Mouse (Mus musculus): ENCODE data around the gene Gpn3.
A peak's percentile ranks its signal among the peaks of the same experiment; 100 is the strongest.

Gpn3 gene

DNA sequence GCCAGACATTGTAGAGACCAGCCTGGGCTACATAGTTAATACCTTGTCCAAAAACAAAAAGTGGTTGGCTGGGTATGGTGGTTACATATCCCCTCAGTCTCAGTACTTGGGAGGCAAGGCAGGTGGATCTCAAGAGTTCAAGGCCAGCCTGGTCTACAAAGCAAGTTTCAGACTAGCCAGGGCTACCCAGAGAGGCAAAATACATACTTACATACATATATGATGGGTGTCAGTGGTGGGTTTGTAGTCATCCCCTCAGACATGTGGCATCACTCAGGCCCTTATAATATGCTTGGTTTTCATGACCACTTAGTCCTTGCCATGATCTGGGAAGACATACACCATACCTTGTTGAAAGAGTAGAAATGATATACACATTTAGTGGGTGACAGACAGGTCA is 19.0 kb downstream of the Gpn3 start:
- no peak for DNase-seq (ENCODE audit: low read depth)

- DNase-seq (ENCODE audit: low read depth), result peak; percentile 44
Observed at GRCm38 (mm10) chr5:122391178-122391785, 19.6 kb downstream of the Gpn3 start.

DNA sequence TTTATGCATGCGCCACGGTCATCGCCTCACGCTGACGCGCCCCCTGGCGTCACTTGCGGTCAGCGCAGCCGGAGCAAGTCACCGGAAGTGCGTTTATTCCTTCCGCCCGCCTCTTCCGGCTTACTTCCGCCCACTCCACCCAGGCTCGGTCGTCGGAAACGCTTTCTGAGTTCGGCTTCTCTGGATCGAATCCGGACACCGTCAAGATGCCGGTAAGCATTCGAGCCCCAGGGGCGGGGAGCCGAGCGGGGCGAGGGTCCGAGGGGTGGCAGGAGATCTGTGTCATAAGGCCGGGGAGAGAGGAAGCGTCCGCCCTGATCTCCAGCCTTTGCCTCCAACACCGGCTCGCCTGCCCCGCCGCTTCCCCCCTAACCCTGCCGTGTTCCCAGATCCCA is 20.1 kb downstream of the Gpn3 start, which contains the start of gene Arpc3:
Gene Arpc3 (plus strand): TSS at position 93 of the 395 bp plus-strand sequence.
- peak; percentile 96 for DNase-seq (ENCODE audit: low read depth)

GRCm38 (mm10) chr5:122392227-122393004 is 20.7 kb downstream of the Gpn3 start:
- peak; percentile 73 for DNase-seq (ENCODE audit: low read depth)

DNA sequence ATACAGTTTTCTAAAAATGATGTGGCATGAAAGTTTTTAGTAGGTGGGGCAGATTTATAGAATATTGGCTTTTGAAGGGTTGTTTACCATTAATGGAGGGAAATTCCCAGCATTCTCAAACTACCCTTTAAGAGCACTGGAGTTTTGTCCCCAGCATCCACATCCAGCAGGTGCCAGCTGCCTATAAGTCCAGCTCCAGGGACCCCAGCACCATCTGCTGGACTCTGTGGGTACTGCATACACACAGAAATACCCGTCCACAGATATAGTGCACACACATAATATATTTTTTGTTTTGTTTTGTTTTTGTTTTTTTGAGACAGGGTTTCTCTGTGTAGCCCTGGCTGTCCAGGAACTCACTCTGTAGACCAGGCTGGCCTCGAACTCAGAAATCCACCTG is 22.2 kb downstream of the Gpn3 start:
- DNase-seq (ENCODE audit: low read depth), result peak; percentile 93

- DNase-seq (ENCODE audit: low read depth), result peak; percentile 37
Observed at GRCm38 (mm10) chr5:122396791-122397190, 25.1 kb downstream of the Gpn3 start.

DNA sequence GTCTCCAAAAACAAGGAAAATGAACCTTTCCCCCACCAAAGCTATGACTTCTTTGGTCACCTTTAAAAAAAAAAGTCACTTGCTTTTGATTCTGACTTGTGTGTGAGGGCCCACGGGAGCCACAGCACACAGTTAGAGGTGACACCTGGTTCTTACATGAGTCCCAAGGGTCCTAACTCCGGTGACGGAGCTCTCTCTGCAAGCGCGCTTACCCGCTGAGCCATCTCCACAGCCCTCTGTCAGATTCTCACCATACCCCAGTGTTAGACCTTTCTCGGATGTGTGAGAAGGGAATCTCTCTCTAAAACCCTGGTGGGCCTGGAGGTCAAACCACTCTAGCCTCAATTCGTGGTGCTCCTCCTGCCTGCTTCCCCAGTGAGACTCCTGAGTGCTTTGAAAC is 25.8 kb downstream of the Gpn3 start:
- no peak for DNase-seq (ENCODE audit: low read depth)

GRCm38 (mm10) chr5:122399871-122400270 is 28.2 kb downstream of the Gpn3 start:
- no peak for DNase-seq (ENCODE audit: low read depth)

- DNase-seq (ENCODE audit: low read depth), result no peak
Observed at GRCm38 (mm10) chr5:122400628-122401302, 29.1 kb downstream of the Gpn3 start.

DNA sequence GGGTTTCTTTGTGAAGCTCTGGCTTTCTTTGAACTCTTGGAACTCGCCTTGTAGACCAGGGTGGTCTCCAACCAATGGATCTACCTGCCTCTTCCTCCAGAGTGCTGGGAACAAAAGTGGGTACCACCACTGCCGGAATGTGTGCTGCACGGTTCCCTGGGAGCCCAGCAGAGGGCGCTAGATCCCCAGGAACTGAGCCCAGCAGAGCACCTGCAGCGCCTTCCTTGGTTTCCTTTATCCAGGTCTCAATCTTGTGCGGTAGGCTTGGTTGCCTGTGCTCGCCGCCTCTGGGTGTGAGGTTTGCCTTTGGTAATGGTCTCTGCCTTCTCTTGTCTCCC is 29.6 kb downstream of the Gpn3 start:
- peak; percentile 79 for DNase-seq (ENCODE audit: low read depth)

GRCm38 (mm10) chr5:122402160-122402559 is 30.5 kb downstream of the Gpn3 start:
- DNase-seq (ENCODE audit: low read depth), result no peak

- no peak for DNase-seq (ENCODE audit: low read depth)
Observed at GRCm38 (mm10) chr5:122402772-122403171, 31.1 kb downstream of the Gpn3 start.

DNA sequence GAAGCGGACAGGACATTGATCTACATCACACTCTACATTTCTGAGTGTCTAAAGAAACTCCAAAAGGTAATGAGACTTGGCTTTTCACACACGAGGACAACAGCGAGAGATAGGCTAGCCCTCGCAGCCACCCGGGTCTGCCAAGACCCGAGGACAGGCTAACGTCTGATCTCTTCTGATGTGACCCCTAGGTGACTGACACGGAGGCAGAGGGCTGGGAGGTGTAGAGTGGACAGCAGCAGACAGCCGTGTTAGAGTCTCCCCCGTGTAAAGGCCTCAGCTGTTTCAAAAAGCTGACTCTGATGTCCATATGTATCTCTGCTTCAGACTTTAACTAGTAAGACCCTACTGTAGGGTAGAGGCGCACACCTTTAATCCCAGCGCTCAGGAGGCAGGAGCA is 31.7 kb downstream of the Gpn3 start:
- no peak for DNase-seq (ENCODE audit: low read depth)

DNA sequence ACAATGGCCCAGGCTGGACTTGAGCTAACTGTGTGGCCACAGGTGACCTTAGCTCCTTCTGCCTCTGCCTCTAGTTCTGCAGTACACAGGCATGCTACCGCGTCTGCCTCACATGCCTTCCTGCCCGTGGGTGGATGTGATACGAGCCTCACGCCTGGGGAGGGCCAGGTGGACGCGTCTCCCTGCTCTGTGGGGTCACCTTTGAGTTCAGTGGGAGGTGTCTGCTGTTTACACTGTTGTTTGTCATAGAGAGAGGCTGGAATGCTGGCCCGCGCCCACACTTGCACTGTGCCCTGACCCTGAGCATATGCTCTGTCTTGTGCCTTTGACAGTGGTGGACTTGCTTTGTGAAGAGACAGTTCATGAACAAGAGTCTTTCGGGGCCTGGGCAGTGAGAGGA is 33.9 kb downstream of the Gpn3 start:
- no peak for DNase-seq (ENCODE audit: low read depth)

- peak; percentile 44 for DNase-seq (ENCODE audit: low read depth)
Observed at GRCm38 (mm10) chr5:122409692-122410645, 38.3 kb downstream of the Gpn3 start.

- DNase-seq (ENCODE audit: low read depth), result no peak
Observed at GRCm38 (mm10) chr5:122411892-122412291, 40.2 kb downstream of the Gpn3 start.

DNA sequence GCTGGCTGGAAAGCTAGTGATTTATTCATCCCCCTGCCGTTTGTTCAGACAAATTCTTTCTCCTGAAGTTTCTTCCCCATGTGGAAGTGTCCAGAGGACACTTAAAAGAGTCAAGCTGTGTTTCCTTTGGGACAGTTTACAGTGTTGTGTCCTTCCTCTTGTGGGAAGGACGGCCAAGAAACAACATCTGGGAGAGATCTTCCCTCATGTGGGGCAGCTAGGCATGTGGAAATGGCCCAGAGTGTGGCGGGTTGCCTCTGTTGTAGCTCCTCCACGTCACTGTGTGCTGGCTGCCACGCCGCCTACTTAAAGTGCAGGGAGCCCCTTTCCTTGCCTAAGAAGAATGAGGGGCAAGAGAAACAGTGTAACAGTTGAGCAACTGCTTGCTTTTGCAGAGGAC is 41.1 kb downstream of the Gpn3 start:
- no peak for DNase-seq (ENCODE audit: low read depth)

DNA sequence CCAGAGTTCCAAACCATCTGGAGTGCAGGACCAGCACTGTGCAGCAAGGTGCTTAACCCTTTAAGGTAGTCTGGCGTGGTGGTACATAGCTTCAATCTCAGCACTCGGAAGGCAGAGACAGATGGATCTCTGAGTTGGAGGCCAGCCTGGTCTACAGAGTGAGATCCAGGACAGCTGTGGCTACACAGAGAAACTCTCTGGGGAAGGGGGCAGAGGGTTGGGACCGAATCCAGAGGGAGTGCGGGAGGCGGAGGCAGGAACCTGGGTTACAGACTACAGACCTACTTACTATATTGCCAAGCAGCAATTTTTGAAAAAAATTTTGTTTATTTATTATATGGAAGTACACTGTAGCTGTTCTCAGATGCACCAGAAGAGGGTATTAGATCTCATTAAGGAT is 42.7 kb downstream of the Gpn3 start:
- no peak for DNase-seq (ENCODE audit: low read depth)

DNA sequence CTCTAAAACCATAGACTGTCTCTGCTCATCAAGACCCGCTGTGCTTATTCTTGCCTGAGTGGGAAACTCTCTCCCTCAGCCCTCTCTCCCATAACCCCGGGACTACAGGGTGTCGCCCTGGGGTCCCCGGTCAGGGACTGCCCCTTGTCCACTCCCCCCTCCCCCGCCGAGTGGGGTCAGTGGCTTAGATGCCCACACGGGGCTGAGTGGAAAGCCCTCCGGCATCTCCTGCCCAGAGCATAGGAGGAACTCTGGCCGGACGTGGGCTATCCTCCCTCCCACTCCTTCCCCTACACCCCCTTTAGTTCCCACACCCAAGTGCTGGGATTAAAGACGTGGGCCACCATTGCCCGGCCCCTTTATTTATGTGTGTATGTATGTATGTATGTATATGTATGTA is 43.8 kb downstream of the Gpn3 start:
- no peak for DNase-seq (ENCODE audit: low read depth)

- peak; percentile 44 for DNase-seq (ENCODE audit: low read depth)
Observed at GRCm38 (mm10) chr5:122420676-122421075, 49.0 kb downstream of the Gpn3 start.

GRCm38 (mm10) chr5:122421271-122422068 is 49.8 kb downstream of the Gpn3 start, which contains the start of gene Anapc7:
Gene Anapc7 (plus strand): TSS chr5:122421693.
- no peak for DNase-seq (ENCODE audit: low read depth)
